Mouse (Mus musculus) intestine, postnatal 0 days (tissue): ENCODE data around the gene Mrps16. TPM values are rescaled to one million over a fixed set of nuclear protein-coding genes. Genes with fewer than 3 reads are reported as not detected.

Experiments
- ATAC-seq: fragments of 200-750 bp; cut with Nextera tagmentation; 2 replicates; pipeline ENCODE4 v1.8.0; 2017; ENCODE audit warnings: mild to moderate bottlenecking, moderate TSS enrichment, moderate library complexity
- H3K27ac ChIP-seq: fragments of 300-500 bp; sonication (generic); 2 replicates; pipeline ENCODE4 v1.5.1; 2014; ENCODE audit warnings: mild to moderate bottlenecking, low read depth, low read length, moderate library complexity
- H3K27me3 ChIP-seq: fragments of 300-500 bp; sonication (generic); replicated peaks from 2 replicates; pipeline ENCODE4 v1.6.1; 2014; ENCODE audit warnings: low read length, mixed read lengths; ENCODE audit not compliant: control insufficient read depth, insufficient read depth
- H3K36me3 ChIP-seq: fragments of 300-500 bp; sonication (generic); 2 replicates; pipeline ENCODE4 v1.6.1; 2014; ENCODE audit warnings: mild to moderate bottlenecking, moderate library complexity; ENCODE audit not compliant: control insufficient read depth, insufficient read depth
- H3K4me1 ChIP-seq: fragments of 300-500 bp; sonication (generic); replicated peaks from 2 replicates; pipeline ENCODE4 v1.6.1; 2014; ENCODE audit warnings: antibody characterized with exemption, low read length, mixed read lengths; ENCODE audit not compliant: control insufficient read depth, insufficient read depth
- H3K4me2 ChIP-seq: fragments of 300-500 bp; sonication (generic); replicated peaks from 2 replicates; pipeline ENCODE4 v1.6.1; 2014; ENCODE audit warnings: low read depth, mild to moderate bottlenecking, moderate library complexity
- H3K4me3 ChIP-seq: fragments of 300-500 bp; sonication (generic); 2 replicates; pipeline ENCODE4 v1.5.1; 2014; ENCODE audit warnings: low read depth, low read length
- H3K9ac ChIP-seq: fragments of 300-500 bp; sonication (generic); 2 replicates; pipeline ENCODE4 v1.6.1; 2014; ENCODE audit warnings: mild to moderate bottlenecking, low read depth, low read length
- H3K9me3 ChIP-seq: fragments of 300-500 bp; sonication (generic); 2 replicates; pipeline ENCODE4 v1.6.1; 2016; ENCODE audit warnings: mixed run types; ENCODE audit not compliant: control insufficient read depth
- CTCF ChIP-seq: sonication (generic); IDR thresholded peaks from 2 replicates; pipeline ENCODE4 v1.5.1; 2016; ENCODE audit warnings: low read depth, mild to moderate bottlenecking, control low read depth, antibody characterized with exemption, moderate library complexity
- WGBS: fragments of 180-500 bp; shearing (Covaris S2); extraction: QIAGEN DNeasy Blood & Tissue Kit; methylation state at CpG from one replicate; pipeline ENCODE4 v1.1.7; 2014; 5-methylcytosine and 5-hydroxymethylcytosine counted together
- polyA plus RNA-seq: library from polyadenylated mRNA; unstranded; fragments of >200 nt; fragmentation: Nextera tagmentation; extraction: Ambion mirVana; gene quantifications from 2 replicates; pipeline ENCODE4 v1.2.1, GENCODE M21; 2015

The Mrps16 gene
- polyA plus RNA-seq, 1 experiment from 2014 or later, result 80.4 TPM

DNA sequence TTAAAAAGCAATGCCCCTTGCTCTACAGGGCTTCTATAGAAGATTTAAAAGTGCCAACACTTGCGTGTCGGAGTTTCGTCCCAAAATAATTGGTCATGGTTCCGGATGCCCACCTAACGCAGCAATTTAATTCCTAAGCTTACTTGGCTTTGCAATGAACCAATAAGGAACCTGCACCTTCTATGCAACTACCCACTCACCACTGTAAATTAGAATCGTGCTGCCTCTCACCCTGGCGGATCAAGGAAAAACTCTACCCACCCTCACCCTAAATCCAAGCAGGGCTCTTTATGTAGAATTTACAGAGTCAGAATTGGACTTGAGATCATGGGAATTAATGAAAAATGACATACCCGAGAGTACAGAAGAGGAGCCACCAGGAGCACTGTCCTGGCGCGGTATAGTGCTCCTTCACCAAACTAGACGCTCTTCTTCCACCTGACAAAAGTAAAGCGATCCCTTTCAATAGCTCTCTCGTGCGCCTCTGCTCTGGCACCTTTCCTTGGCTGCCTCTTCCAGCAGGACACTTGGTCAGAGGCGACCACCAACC lies 45.9 kb downstream of the Mrps16 start:
- Histone ChIP-seq H3K9me3 (no peaks in the 10 kb centered on the region), H3K27me3 (no peaks in the 10 kb centered on the region), H3K36me3 (peaks cover 21% of the 10 kb centered on the region), H3K4me2 (peak overlapping the region; percentile 79), H3K4me1 (no peaks in the 10 kb centered on the region; the same call in 1 of the 2 replicates), H3K27ac (peak overlapping the region; percentile 94), H3K4me3 (peak overlapping the region; percentile 62), H3K9ac (peak overlapping the region; percentile 88)
- ATAC-seq, result peak; percentile 60
- TF ChIP-seq CTCF, result no peak
- WGBS, result 2% methylated on average over 15 of the region's 15 CpGs

- Histone ChIP-seq H3K9ac (no peak overlapping the region), H3K4me2 (no peak overlapping the region), H3K27ac (no peak overlapping the region), H3K4me1 (no peaks in the 10 kb centered on the region; the same call in 1 of the 2 replicates), H3K36me3 (peaks cover 26% of the 10 kb centered on the region), H3K4me3 (no peak overlapping the region), H3K9me3 (no peaks in the 10 kb centered on the region), H3K27me3 (no peaks in the 10 kb centered on the region)
- no peak for ATAC-seq
- no peak for TF ChIP-seq CTCF
- WGBS, result 75% methylated on average over 9 of the region's 9 CpGs
Observed at GRCm38 (mm10) chr14:20345885-20346284, 47.5 kb downstream of the Mrps16 start.

GRCm38 (mm10) chr14:20340866-20341265 lies 52.6 kb downstream of the Mrps16 start:
- Histone ChIP-seq H3K27ac (no peak overlapping the region), H3K4me3 (no peak overlapping the region), H3K36me3 (peaks cover 45% of the 10 kb centered on the region), H3K27me3 (no peaks in the 10 kb centered on the region), H3K9ac (no peak overlapping the region), H3K4me1 (no peaks in the 10 kb centered on the region), H3K4me2 (no peak overlapping the region), H3K9me3 (no peaks in the 10 kb centered on the region)
- WGBS, result 66% methylated on average over 7 of the region's 7 CpGs
- ATAC-seq, result no peak
- TF ChIP-seq CTCF, result no peak

- no peaks in the 10 kb centered on the region for H3K27me3 ChIP-seq
- peak; percentile 33; the same call in 1 of the 2 replicates for ATAC-seq
- no peak overlapping the region for H3K4me2 ChIP-seq
- no peak overlapping the region for H3K27ac ChIP-seq
- H3K9ac ChIP-seq, result no peak overlapping the region
- H3K4me3 ChIP-seq, result no peak overlapping the region
- H3K9me3 ChIP-seq, result no peaks in the 10 kb centered on the region
- 83% methylated on average over 8 of the region's 8 CpGs for WGBS
- no peaks in the 10 kb centered on the region for H3K4me1 ChIP-seq
- H3K36me3 ChIP-seq, result peaks cover 49% of the 10 kb centered on the region
- peak; percentile 62 for TF ChIP-seq CTCF
Observed at GRCm38 (mm10) chr14:20340149-20340548, 53.3 kb downstream of the Mrps16 start.

DNA sequence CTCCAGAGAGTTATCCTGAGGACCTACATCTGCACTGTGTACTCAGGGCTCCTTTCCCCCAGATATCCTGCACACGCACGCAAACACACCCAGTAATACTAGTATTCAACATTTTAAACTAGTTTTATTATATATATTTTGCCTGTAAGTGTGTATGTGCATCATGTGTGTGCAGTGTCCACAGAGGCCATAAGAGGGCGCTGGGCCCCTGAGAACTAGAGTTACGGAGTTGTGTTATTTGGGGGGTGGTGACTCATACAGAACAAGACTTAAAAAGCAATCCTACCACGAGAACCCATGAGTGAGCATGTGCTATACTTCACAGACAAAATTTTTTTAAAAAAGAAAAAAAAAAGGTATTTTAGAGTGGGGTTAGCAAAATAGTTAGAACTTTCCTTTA lies 54.0 kb downstream of the Mrps16 start:
- TF ChIP-seq CTCF, result no peak
- H3K9ac ChIP-seq, result no peak overlapping the region
- no peak overlapping the region for H3K4me3 ChIP-seq
- no peak overlapping the region for H3K4me2 ChIP-seq
- peaks cover 50% of the 10 kb centered on the region for H3K36me3 ChIP-seq
- H3K9me3 ChIP-seq, result no peaks in the 10 kb centered on the region
- H3K27ac ChIP-seq, result no peak overlapping the region
- 96% methylated on average over 5 of the region's 5 CpGs for whole genome bisulfite sequencing
- H3K27me3 ChIP-seq, result no peaks in the 10 kb centered on the region
- no peak for ATAC-seq
- no peaks in the 10 kb centered on the region for H3K4me1 ChIP-seq

Other genes with a start within 250 kb of the Mrps16 start
- gene Kcnk5, start 211.8 kb downstream of the Mrps16 start, polyA plus RNA-seq, result 10.0 and 10.9 TPM in 2 replicates
- 0.68 and 1.1 TPM in 2 replicates for gene Kcnk16, start 124.4 kb downstream of the Mrps16 start, polyA plus RNA-seq
- 7.4 and 10.5 TPM in 2 replicates for gene Nudt13, start 98.9 kb downstream of the Mrps16 start, polyA plus RNA-seq
- gene Ecd, start 45.5 kb downstream of the Mrps16 start, polyA plus RNA-seq, result 13.5 and 15.5 TPM in 2 replicates
- gene Fam149b, start 45.5 kb downstream of the Mrps16 start, polyA plus RNA-seq, result 12.8 and 13.2 TPM in 2 replicates
- gene Dnajc9, start 4.7 kb downstream of the Mrps16 start, polyA plus RNA-seq, result 39.3 and 41.5 TPM in 2 replicates
- not detected in 2 replicates for gene Cfap70, start 58.6 kb upstream of the Mrps16 start, polyA plus RNA-seq
- 33.6 and 37.8 TPM in 2 replicates for gene Anxa7, start 86.5 kb upstream of the Mrps16 start, polyA plus RNA-seq
- 0.21 and 0.26 TPM in 2 replicates for gene Mss51, start 103.3 kb upstream of the Mrps16 start, polyA plus RNA-seq
- gene Ppp3cb, start 152.9 kb upstream of the Mrps16 start, polyA plus RNA-seq, result 24.2 and 24.4 TPM in 2 replicates
- gene Usp54, start 247.4 kb upstream of the Mrps16 start, polyA plus RNA-seq, result 2.2 and 2.6 TPM in 2 replicates